Comparison of ENCODE assay signal across 17 mouse cellular contexts in genomic region chr3:50639907-50640323, GRCm38 (mm10).
DNase-seq lines count a peak whose midpoint lies in the region; ATAC-seq lines count a peak whose summit lies in the region.
"Had no signal": no experiment of that assay in that cellular context is flagged by ENCODE, and none has a peak within 500 bp of the region (broad histone marks: within the 10 kb centered on the region; RNA-seq: fewer than 3 reads in every experiment).

No protein-coding gene starts in this region.

- H3K27ac ChIP-seq in hindbrain, embryonic 14.5 days = no peak overlapping the region
- H3K27ac ChIP-seq in hindbrain, embryonic 10.5 days = no peak overlapping the region
- no peak overlapping the region for H3K27ac ChIP-seq in forebrain, embryonic 13.5 days
- no peak overlapping the region for H3K27ac ChIP-seq in midbrain, embryonic 16.5 days (ENCODE audit: low read length)
- H3K27ac ChIP-seq in liver, embryonic 11.5 days (ENCODE audit: low read depth, low read length) = no peak overlapping the region
- H3K27ac ChIP-seq: gastrocnemius, adult 2 months; liver, embryonic 13.5 days had no signal

- no peaks in the 10 kb centered on the region for H3K9me3 ChIP-seq in hindbrain, embryonic 14.5 days (ENCODE audit: control insufficient read depth, low read length)
- no peaks in the 10 kb centered on the region for H3K9me3 ChIP-seq in hindbrain, embryonic 10.5 days
- no peaks in the 10 kb centered on the region for H3K9me3 ChIP-seq in forebrain, embryonic 13.5 days (replicated peaks)
- H3K9me3 ChIP-seq in midbrain, embryonic 16.5 days (replicated peaks; ENCODE audit: control insufficient read depth, low read length, poor library complexity, severe bottlenecking) = no peaks in the 10 kb centered on the region
- no peaks in the 10 kb centered on the region for H3K9me3 ChIP-seq in liver, embryonic 11.5 days (ENCODE audit: control insufficient read depth, low read length)
- H3K9me3 ChIP-seq: liver, embryonic 13.5 days; megakaryocyte, embryonic 14.5 days had no signal

- 54% methylated on average over 12 of the region's 12 CpGs for WGBS in hindbrain, embryonic 14.5 days
- 82% methylated on average over 12 of the region's 12 CpGs for WGBS in hindbrain, embryonic 10.5 days
- WGBS in forebrain, embryonic 13.5 days = 22% methylated on average over 12 of the region's 12 CpGs
- 35% methylated on average over 12 of the region's 12 CpGs for WGBS in midbrain, embryonic 16.5 days
- 84% methylated on average over 12 of the region's 12 CpGs for WGBS in liver, embryonic 11.5 days

- 0 out of 2 replicates have a peak, but pooled peaks cover 3% of the 10 kb centered on the region for H3K27me3 ChIP-seq in hindbrain, embryonic 14.5 days (ENCODE audit: control insufficient read depth, insufficient read depth, low read length)
- peaks cover 43% of the 10 kb centered on the region for H3K27me3 ChIP-seq in hindbrain, embryonic 10.5 days (ENCODE audit: insufficient read depth, poor library complexity, severe bottlenecking)
- H3K27me3 ChIP-seq in forebrain, embryonic 13.5 days = no peaks in the 10 kb centered on the region
- H3K27me3 ChIP-seq in midbrain, embryonic 16.5 days (ENCODE audit: control insufficient read depth, insufficient read depth, low read depth, low read length) = no peaks in the 10 kb centered on the region
- no peaks in the 10 kb centered on the region for H3K27me3 ChIP-seq in liver, embryonic 11.5 days (replicated peaks; ENCODE audit: control insufficient read depth, insufficient read depth, low read length)
- H3K27me3 ChIP-seq: liver, embryonic 13.5 days; megakaryocyte, embryonic 14.5 days had no signal

- peak; percentile 29 for DNase-seq in hindbrain, embryonic 14.5 days (ENCODE audit: low spot score)
- no peak for DNase-seq in hindbrain, embryonic 10.5 days (ENCODE audit: low spot score)
- DNase-seq in Muller cell, postnatal 12 days (ENCODE audit: inconsistent ontology term) = peak; percentile 47
- no peak for DNase-seq in thymus, postnatal 0 days (ENCODE audit: low spot score)
- no peak for DNase-seq in liver, embryonic 11.5 days (ENCODE audit: low spot score)
- no peak for DNase-seq in kidney, postnatal 10 days
- DNase-seq: cerebellum, adult 18-20 months; gastrocnemius, adult 2 months; heart, adult 11 months; kidney, adult 18-20 months; kidney, postnatal 36 days; left cerebral cortex, postnatal 4 days; liver, embryonic 13.5 days; lung, postnatal 10 days had no signal

- H3K4me3 ChIP-seq in hindbrain, embryonic 14.5 days (replicated peaks; ENCODE audit: low read length) = no peak overlapping the region
- H3K4me3 ChIP-seq in hindbrain, embryonic 10.5 days = no peak overlapping the region
- peak overlapping the region; percentile 20; the same call in 1 of the 2 replicates for H3K4me3 ChIP-seq in forebrain, embryonic 13.5 days
- H3K4me3 ChIP-seq in midbrain, embryonic 16.5 days (ENCODE audit: low read depth, low read length) = no peak overlapping the region
- no peak overlapping the region for H3K4me3 ChIP-seq in liver, embryonic 11.5 days (ENCODE audit: low read depth, low read length)
- H3K4me3 ChIP-seq: gastrocnemius, adult 2 months; liver, embryonic 13.5 days; megakaryocyte, embryonic 14.5 days had no signal

- H3K9ac ChIP-seq in hindbrain, embryonic 14.5 days = no peak overlapping the region
- H3K9ac ChIP-seq in forebrain, embryonic 13.5 days = peak overlapping the region; percentile 10; the same call in 1 of the 2 replicates
- no peak overlapping the region for H3K9ac ChIP-seq in midbrain, embryonic 16.5 days (ENCODE audit: low read depth, low read length)
- H3K9ac ChIP-seq in liver, embryonic 11.5 days (ENCODE audit: low read depth, low read length) = no peak overlapping the region
- H3K9ac ChIP-seq: liver, embryonic 13.5 days had no signal

- H3K4me2 ChIP-seq in hindbrain, embryonic 14.5 days (replicated peaks) = no peak overlapping the region
- peak overlapping the region; percentile 52 for H3K4me2 ChIP-seq in forebrain, embryonic 13.5 days
- H3K4me2 ChIP-seq in midbrain, embryonic 16.5 days (ENCODE audit: low read length) = peak overlapping the region; percentile 1
- no peak overlapping the region for H3K4me2 ChIP-seq in liver, embryonic 11.5 days
- H3K4me2 ChIP-seq: liver, embryonic 13.5 days had no signal

- H3K4me1 ChIP-seq in hindbrain, embryonic 14.5 days (replicated peaks; ENCODE audit: control insufficient read depth, insufficient read depth, low read length) = no peaks in the 10 kb centered on the region
- 0 out of 2 replicates have a peak, but pooled peaks cover 4% of the 10 kb centered on the region for H3K4me1 ChIP-seq in hindbrain, embryonic 10.5 days (replicated peaks)
- peaks cover 16% of the 10 kb centered on the region; the same call in 1 of the 2 replicates for H3K4me1 ChIP-seq in forebrain, embryonic 13.5 days
- H3K4me1 ChIP-seq in midbrain, embryonic 16.5 days (ENCODE audit: control insufficient read depth, insufficient read depth, low read length) = no peaks in the 10 kb centered on the region
- H3K4me1 ChIP-seq in liver, embryonic 11.5 days (replicated peaks; ENCODE audit: control insufficient read depth, insufficient read depth, low read length) = no peaks in the 10 kb centered on the region
- H3K4me1 ChIP-seq: liver, embryonic 13.5 days; megakaryocyte, embryonic 14.5 days had no signal

- ATAC-seq in hindbrain, embryonic 14.5 days (ENCODE audit: low FRiP score) = 0 out of 2 replicates have a peak, but pooled peaks have one; percentile 37
- peak; percentile 78 for ATAC-seq in forebrain, embryonic 13.5 days
- ATAC-seq in midbrain, embryonic 16.5 days = peak; percentile 81
- no peak for ATAC-seq in liver, embryonic 11.5 days (replicated peaks; ENCODE audit: low FRiP score)

- no peaks in the 10 kb centered on the region for H3K36me3 ChIP-seq in hindbrain, embryonic 14.5 days (replicated peaks; ENCODE audit: control insufficient read depth, insufficient read depth)
- H3K36me3 ChIP-seq in hindbrain, embryonic 10.5 days = no peaks in the 10 kb centered on the region
- no peaks in the 10 kb centered on the region for H3K36me3 ChIP-seq in forebrain, embryonic 13.5 days (ENCODE audit: poor library complexity, severe bottlenecking)
- no peaks in the 10 kb centered on the region for H3K36me3 ChIP-seq in midbrain, embryonic 16.5 days (ENCODE audit: control insufficient read depth, insufficient read depth, low read length)
- no peaks in the 10 kb centered on the region for H3K36me3 ChIP-seq in liver, embryonic 11.5 days (ENCODE audit: control insufficient read depth, insufficient read depth, low read length)
- H3K36me3 ChIP-seq: liver, embryonic 13.5 days had no signal

Comparison
In these comparisons a context has a peak if more than half of its experiments do, and no peak if none do; other contexts are left out.
1. DNase-seq: peak in hindbrain, embryonic 14.5 days (single experiment) and Muller cell, postnatal 12 days (single experiment); none in hindbrain, embryonic 10.5 days (single experiment), thymus, postnatal 0 days (single experiment), liver, embryonic 11.5 days (single experiment) and kidney, postnatal 10 days (single experiment).
2. H3K4me2 ChIP-seq: peak in forebrain, embryonic 13.5 days (single experiment) and midbrain, embryonic 16.5 days (single experiment); none in hindbrain, embryonic 14.5 days (single experiment) and liver, embryonic 11.5 days (single experiment).